Mouse (Mus musculus) mouse embryonic stem cell (cell line): ENCODE results near the gene Olfr860.
"Not testable (repeated sequence)": the region's sequence is repeated elsewhere in the genome, so short reads cannot be mapped to it uniquely, and the experiment has no call there.

Experiments used
- in situ Hi-C, 2 experiments: fragments of 300-500 bp; cut with MboI; formaldehyde crosslinking; loops; 1 replicate in 1 of 2; 3 replicates in 1 of 2; pipeline ENCODE4 v1.14.3; 2019 to 2020; ENCODE audit warnings: low sequenced_read_pairs in 2 of 2, low pct_unique_long_range_greater_than_20kb in 1 of 2, mixed read lengths in 1 of 2; ENCODE audit not compliant: unreplicated experiment in 1 of 2

Olfr860 gene

GRCm38 (mm10) chr9:19849647-19850046 lies at the start of gene Olfr860:
TSS of gene Olfr860 (minus strand) at chr9:19849747.
- in situ Hi-C loops, result no loop called here

DNA sequence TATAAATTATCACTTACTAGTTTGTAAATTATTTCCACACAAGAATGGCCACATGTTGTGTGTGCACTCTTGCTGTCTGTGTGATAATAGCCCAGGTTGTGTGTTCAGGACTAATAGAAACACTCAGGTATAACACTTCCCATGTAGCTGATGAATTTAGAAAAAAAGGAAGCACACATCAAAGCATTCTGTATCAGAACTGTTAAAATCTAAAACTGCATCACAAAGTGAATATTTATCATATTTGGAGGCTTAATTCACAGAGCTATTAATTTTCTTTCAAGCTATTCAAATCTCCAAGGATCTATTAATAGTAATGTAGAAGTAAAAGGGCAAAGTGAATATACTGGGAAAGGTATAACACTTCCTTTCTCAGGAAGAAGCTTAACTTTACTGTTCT lies 38.4 kb upstream of the Olfr860 start, which contains the start of gene Olfr862:
Gene Olfr862 (minus strand): TSS at position 101 of the 400 bp plus-strand sequence.
- in situ Hi-C loops, result no loop called here

- in situ Hi-C loops, result not testable (repeated sequence)
Observed at GRCm38 (mm10) chr9:19804606-19805005, 44.9 kb downstream of the Olfr860 start, which contains the start of gene Olfr859. TSS of gene Olfr859 (plus strand) at chr9:19804906.

- in situ Hi-C loops, result no loop called here
Observed at GRCm38 (mm10) chr9:19803000-19803399, 46.5 kb downstream of the Olfr860 start.
